Mouse (Mus musculus) fibroblast of lung, adult 2 months (primary cell): ENCODE measurements around the gene Mad1l1.

Source experiments
- DNase-seq: peaks from one replicate; pipeline ENCODE4 v3.0.0-alpha.2; 2011; ENCODE audit warnings: low read depth

The Mad1l1 gene

DNA sequence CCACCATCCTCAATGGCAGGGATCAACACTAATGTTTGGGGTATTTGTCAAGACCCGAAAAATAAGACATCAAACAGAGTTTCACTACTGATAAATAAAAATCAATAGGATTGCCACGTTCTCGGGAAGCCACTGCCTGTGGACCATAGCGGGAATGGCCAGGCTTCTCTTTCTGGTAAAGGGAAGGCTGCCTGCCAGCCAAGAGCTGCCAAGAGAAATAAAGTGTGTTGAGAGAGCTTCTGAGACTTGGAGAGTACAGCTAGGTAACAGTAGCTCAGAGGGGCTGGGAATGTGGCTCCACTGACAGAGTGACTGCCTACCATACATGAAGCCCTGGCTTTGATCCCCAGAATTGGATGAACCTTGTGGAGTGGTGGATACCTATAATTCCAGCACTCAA lies 108.4 kb downstream of the Mad1l1 start:
- peak; percentile 33 for DNase-seq

- no peak for DNase-seq
Observed at GRCm38 (mm10) chr5:140210417-140211184, 110.8 kb downstream of the Mad1l1 start.

DNA sequence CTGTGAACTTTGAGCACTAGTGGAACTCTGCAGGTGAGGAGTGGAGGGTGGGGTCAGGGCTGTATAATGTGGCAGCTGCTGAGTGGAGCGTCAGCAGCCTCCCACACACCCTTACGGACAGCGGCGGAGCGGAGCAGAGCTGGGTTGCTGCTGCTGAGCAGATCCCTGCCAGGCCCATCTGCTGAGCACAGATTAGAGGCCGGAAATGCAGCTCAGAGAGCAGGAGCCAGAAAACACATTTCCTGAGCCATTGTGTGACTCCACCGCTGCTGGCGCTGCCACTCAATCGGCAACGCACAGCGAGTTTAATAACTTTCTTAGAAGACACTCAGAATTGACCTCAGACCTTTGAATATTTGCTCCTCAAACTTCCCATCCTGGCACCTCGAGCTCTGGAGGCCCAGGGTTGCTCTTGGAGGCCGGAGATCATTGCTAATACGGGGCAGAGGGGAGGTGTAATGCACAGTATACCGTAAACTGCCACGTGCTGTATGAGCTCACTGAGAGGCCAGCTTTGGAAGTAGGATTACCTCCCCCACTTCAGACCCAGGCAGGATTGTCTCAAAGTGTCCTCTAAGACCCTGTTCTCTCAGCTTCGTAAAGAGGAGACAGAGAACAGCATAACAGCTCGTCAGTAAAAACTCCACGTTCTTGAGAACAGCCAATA lies 112.5 kb downstream of the Mad1l1 start:
- DNase-seq, result no peak

GRCm38 (mm10) chr5:140206726-140207703 lies 114.3 kb downstream of the Mad1l1 start:
- DNase-seq, result no peak

- DNase-seq, result peak; percentile 36
Observed at GRCm38 (mm10) chr5:140205991-140206390, 115.4 kb downstream of the Mad1l1 start.

GRCm38 (mm10) chr5:140204465-140204864 lies 116.9 kb downstream of the Mad1l1 start:
- DNase-seq, result no peak

- DNase-seq, result no peak
Observed at GRCm38 (mm10) chr5:140204037-140204436, 117.3 kb downstream of the Mad1l1 start.

DNA sequence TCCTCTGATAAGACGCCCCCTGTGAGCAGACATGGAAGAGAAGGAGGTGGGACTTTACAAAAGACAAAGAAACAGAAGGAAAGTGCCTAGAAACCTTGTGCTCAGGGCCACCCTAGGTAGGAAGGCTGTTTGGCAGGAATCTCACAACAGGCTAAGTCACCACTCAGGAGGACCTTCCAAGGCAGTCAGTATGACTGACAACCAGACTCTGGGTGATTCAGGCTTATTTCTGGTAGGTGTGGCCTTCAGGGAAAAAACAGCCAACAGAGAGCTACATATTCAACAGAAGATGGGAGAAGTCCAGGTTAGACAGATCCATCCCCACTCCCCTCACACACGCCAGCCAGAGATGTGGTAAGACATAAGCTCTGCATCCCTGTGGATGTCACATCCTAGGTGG lies 118.9 kb downstream of the Mad1l1 start:
- no peak for DNase-seq

DNA sequence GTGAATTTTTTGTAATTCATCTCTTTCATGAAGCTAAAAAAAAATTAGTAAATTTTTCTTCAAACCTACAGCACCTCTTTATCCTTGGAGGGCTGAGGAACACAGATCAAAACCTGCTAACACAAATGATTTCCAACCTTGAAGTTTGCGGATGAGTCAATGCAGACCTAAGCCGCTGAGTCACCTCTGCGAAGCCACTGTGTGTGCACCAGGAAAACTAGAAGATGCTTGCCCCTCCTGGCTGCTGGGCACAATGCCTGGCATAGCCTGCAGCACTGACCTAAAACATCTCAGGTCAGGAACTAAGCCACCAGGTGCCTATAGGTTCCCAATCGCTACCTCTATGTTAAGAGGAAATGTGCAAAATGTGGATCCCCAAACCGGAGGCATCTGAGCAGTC lies 119.8 kb downstream of the Mad1l1 start:
- no peak for DNase-seq

GRCm38 (mm10) chr5:140201109-140201508 lies 120.2 kb downstream of the Mad1l1 start:
- no peak for DNase-seq

GRCm38 (mm10) chr5:140197705-140198104 lies 123.6 kb downstream of the Mad1l1 start:
- DNase-seq, result no peak

- no peak for DNase-seq
Observed at GRCm38 (mm10) chr5:140196446-140196845, 124.9 kb downstream of the Mad1l1 start.

DNA sequence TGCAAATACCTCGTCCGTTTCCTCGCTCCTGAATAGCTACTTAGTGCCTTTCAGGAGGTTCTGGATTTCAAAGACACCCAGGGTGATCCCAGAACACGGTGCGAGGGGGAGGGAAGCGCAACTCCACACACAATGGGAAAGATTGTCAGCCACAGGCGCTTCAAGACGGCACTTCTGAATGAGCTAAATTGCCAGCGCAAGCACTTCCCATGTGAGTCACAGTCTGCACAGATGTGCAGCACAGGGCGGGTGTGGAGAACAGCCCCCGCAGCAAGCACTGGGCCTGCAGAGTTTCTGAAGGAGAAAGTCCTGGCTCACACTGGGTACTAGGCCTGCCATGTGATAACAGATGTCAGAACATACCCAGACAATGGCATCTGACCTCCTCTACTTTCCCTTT lies 127.2 kb downstream of the Mad1l1 start:
- peak; percentile 82 for DNase-seq

GRCm38 (mm10) chr5:140191539-140191938 lies 129.8 kb downstream of the Mad1l1 start:
- DNase-seq, result no peak

- no peak for DNase-seq
Observed at GRCm38 (mm10) chr5:140186351-140186750, 135.0 kb downstream of the Mad1l1 start.

GRCm38 (mm10) chr5:140185757-140186156 lies 135.6 kb downstream of the Mad1l1 start:
- no peak for DNase-seq

- DNase-seq, result no peak
Observed at GRCm38 (mm10) chr5:140183387-140183786, 138.0 kb downstream of the Mad1l1 start.

- DNase-seq, result no peak
Observed at GRCm38 (mm10) chr5:140182351-140182750, 139.0 kb downstream of the Mad1l1 start.

- no peak for DNase-seq
Observed at GRCm38 (mm10) chr5:140180016-140180415, 141.3 kb downstream of the Mad1l1 start.

DNA sequence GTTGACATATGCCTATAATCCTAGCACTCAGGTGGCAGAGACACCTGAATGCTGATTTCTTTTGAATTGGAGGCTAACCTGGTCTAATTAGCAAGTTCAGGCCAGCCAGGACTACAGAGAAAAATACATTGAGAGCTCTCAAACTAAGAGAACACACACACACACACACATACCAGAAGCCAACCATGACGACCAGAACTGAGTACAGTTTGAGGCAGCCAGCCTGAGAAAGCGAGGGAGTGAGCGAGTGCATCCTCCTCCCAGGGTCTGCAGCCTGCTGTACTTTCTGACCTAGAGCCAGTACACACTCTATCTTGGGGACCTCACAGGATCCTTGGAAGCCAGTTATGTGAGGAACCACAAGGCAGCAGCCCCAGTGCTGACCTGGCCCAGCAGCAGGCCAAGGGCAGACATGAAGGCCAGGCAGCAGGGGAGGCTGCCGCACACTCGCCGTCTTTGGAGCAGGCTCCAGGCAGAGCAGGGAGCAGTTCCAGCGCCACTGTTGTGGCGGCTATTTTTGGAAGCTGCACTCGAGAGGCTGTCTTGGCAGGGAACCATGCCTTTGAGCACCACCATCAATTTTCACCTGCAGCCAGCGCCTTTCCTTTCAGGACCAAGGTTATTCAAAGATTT lies 143.2 kb downstream of the Mad1l1 start:
- peak; percentile 40 for DNase-seq

- DNase-seq, result no peak
Observed at GRCm38 (mm10) chr5:140177582-140177981, 143.8 kb downstream of the Mad1l1 start.

DNA sequence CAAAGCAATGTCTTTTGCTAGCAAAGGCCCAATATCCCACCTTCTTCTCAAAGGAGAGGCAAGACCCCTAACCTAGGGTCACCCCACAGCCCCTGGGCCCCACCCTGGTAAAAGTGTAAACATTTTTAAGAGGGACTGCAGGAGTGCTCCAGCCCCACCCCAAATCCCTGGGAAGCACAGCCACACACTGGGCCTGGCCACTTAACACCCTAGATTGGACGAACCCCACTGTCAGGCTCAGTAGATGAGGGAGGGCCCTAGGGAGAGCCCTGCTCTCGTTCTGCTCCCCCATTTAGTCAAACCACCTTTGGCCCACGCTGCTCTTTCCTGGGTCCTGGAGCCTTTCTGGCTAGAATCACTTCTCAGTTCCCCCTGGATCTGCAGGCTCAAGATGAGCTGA lies 145.0 kb downstream of the Mad1l1 start:
- no peak for DNase-seq
